Mouse (Mus musculus): ENCODE data around the gene Galnt6.

Galnt6 gene

GRCm38 (mm10) chr15:100754041-100754440 lies 24.9 kb upstream of the Galnt6 start:
- DNase-seq (ENCODE audit: low spot score), result no peak

GRCm38 (mm10) chr15:100753045-100753444 lies 23.9 kb upstream of the Galnt6 start:
- DNase-seq (ENCODE audit: low spot score), result no peak

GRCm38 (mm10) chr15:100752439-100752838 lies 23.3 kb upstream of the Galnt6 start:
- DNase-seq (ENCODE audit: low spot score), result no peak

GRCm38 (mm10) chr15:100749751-100750538 lies 20.8 kb upstream of the Galnt6 start:
- DNase-seq (ENCODE audit: low spot score), result no peak

- DNase-seq (ENCODE audit: low spot score), result no peak
Measured at GRCm38 (mm10) chr15:100748584-100748983, 19.4 kb upstream of the Galnt6 start.

- DNase-seq (ENCODE audit: low spot score), result no peak
Measured at GRCm38 (mm10) chr15:100747121-100747963, 18.2 kb upstream of the Galnt6 start.

DNA sequence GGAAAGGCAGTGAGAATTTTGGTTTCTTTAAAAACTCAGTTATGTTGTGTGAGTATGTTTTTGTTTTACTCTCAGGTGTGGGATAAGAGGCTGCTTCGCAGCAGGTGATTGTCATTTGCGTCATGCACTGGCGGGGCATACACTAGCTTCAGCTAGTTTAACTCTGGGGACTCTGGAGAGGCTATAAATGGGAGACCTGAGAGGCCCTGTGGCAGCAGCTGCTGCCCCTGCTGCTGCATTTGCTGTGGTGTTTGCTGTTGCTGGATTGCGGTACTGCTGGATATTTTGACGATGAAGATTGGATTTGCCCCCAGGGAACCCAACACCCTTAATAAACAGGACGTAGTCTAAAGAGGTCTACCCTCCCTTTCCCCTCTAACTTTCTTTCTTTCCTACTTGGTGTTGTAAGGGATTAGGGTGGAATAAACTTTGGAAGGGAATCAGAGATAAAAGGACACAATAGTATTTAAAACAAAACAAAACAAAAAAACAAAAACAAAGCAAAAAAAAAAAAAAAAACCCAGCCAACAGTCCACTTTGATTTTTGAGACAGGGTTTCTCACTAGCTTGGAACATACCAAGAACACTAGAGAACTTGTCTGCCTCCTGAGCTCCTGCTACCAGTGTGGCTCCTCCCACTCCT lies 17.4 kb upstream of the Galnt6 start:
- no peak for DNase-seq (ENCODE audit: low spot score)

- DNase-seq (ENCODE audit: low spot score), result no peak
Measured at GRCm38 (mm10) chr15:100743238-100743637, 14.1 kb upstream of the Galnt6 start.

DNA sequence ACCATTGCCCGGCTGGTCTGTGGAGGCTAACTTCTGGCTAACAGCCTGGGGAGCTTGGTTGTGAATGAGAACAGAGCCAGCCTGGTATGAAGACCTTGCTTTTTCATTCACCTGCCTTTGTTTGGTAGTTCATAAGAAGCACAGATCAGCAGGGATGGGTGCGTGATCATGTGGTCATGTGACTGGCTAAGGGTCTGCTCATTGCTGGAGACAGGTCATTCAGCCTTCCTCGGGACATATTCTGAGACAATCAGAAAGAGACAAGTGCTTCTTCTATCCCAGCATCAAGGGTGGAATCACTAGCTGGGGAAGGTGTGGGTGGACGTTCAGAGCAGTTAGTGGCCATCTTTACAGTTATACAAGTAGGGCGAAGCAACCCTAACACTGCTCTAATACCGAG lies 10.3 kb upstream of the Galnt6 start:
- DNase-seq (ENCODE audit: low spot score), result no peak

DNA sequence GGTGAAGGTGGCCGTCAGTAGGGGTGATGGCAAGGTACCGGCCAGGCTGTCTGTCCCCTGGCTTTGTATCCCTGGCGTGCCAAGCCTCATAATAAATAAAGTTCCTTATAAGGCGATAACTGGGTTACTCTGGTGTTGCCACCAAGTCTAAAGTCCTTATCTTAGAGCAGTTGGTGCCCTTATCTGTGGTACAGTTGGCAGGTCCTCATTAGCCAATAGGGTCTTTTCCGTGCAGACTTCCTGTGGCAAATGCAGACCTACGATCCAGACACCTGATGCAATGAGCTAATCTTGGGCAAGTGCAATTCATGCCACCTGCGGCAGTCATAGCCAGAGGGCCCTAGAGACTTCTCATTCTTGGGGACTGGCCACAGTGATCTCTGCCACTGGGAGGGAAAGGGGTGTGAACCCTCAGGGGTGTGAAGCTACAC lies 9.2 kb upstream of the Galnt6 start:
- no peak for DNase-seq (ENCODE audit: low spot score)

GRCm38 (mm10) chr15:100737667-100738066 lies 8.5 kb upstream of the Galnt6 start:
- no peak for DNase-seq (ENCODE audit: low spot score)

- DNase-seq (ENCODE audit: low spot score), result no peak
Measured at GRCm38 (mm10) chr15:100735953-100736300, 6.8 kb upstream of the Galnt6 start.

- no peak for DNase-seq (ENCODE audit: low spot score)
Measured at GRCm38 (mm10) chr15:100735095-100735952, 6.1 kb upstream of the Galnt6 start.

DNA sequence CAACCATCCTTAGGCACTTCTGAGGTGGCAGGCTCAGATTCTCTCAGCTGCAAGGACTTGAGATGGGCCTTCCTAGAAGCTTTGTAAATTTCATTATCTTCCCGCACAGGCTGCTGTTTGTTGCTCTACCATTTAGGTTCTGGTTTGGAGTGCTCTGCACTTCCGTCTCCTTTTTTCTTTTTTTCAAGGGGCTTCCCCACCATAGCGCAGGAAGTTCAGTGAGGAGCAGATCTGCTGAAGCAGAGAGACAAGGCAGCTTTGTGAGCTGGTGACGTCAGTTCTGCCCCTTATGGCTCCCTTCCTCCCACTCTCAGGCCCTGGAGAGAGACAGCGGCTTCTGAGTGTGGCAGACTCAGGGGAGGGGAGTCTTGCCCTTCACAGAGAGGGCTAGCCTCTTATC lies 3.4 kb upstream of the Galnt6 start:
- DNase-seq (ENCODE audit: low spot score), result no peak

DNA sequence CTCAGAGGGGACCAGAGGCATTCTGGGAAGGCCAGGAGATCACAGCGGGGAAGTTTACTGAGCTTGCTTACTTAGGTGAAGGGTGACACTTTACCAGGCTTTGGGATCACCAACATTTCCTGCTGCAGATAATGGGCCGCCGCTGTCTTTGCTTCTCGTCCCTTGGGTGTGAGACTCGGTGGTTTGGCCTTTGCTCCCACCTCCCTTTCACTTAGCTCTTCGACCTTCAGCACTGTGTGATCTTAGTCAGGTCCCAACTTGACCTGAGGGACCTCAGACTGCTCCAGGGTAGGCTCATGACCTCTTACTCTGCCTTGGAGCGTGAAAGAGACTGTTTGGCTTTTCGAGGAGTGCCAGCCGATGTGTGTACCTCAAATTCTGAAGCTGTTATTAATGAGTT lies 1.9 kb upstream of the Galnt6 start:
- no peak for DNase-seq (ENCODE audit: low spot score)

- no peak for DNase-seq (ENCODE audit: low spot score)
Measured at GRCm38 (mm10) chr15:100728586-100728985, 590 bp downstream of the Galnt6 start.

GRCm38 (mm10) chr15:100727834-100728233 lies 1.3 kb downstream of the Galnt6 start:
- no peak for DNase-seq (ENCODE audit: low spot score)

DNA sequence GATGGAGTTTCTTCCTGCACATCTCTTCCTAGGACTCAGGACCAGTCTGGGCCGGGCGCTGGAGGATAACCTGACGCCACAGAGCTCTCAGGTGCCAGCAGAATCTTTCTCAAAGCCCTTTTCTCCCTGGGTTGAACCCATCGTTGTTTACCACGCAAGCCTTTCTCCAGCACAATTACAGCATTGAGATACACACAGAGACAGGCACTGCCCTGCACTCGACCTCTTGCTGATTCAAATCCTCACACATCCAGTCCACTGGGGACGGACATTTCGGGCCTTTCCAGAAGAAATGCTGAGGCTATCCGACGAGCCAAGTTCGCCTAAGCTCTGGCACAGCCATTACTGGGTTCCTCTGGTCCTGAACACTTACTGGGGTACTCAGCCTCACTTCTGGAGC lies 2.5 kb downstream of the Galnt6 start:
- no peak for DNase-seq (ENCODE audit: low spot score)

DNA sequence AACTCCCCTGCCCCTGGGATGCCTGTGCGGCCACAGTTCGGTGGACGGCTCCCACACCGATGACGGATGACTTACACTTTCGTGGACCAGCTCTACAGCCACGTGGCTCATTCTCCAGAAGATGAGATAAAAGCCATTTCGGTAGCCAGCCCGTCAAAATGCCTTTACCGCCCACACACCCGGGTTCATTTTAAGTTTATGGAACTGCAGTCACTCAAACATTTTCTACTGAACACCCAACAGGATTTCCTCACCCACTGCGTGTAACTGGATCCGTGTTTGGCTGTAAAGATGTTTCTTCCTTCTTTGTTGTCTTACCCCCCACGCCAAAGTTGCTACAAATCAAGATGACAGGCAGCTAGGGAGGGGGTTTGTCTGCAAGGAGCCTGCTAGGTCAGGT lies 5.7 kb downstream of the Galnt6 start:
- DNase-seq (ENCODE audit: low spot score), result no peak

DNA sequence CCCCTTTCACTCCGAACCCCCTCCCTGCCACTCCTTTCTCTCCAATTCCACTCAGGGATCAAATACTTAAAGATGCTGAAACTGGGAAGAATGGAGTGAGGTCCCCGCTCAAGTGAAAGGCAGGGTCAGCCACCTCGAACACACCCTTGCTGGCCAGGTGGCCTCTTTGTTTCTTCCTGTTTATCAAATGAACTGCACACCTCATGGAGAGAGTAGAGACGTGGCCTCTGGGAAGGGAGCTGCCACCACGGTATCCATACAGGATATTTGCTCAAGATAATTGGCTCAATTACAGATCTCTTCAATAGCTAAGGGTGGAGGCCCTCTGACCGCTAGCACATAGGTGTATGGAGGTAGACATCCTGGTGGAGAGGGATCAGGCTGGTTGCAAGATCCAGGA lies 6.6 kb downstream of the Galnt6 start:
- no peak for DNase-seq (ENCODE audit: low spot score)

DNA sequence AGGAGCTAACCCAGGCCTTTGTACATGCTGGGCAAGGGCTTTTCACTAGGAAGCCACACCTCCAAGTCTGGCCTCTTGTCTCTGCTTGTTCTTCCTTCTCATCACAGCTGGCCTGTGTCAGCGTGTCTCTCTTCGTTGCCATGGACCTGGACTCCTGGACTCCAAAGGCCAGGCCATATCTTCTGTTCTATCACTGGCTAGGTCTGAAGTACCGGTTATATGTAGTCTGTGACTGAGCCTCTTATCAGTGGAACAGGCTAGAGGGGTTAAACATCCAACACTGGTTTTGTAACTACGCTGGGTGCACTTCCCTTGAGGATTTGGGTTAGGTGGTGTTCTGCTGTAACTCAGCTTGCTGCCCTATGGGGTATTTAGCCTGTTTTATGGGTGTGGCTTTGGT lies 7.2 kb downstream of the Galnt6 start:
- DNase-seq (ENCODE audit: low spot score), result no peak

GRCm38 (mm10) chr15:100721445-100721844 lies 7.7 kb downstream of the Galnt6 start:
- no peak for DNase-seq (ENCODE audit: low spot score)
